Comparison of ENCODE assay signal across 15 mouse cellular contexts in genomic region chr11:109884801-109885200, GRCm38 (mm10). TPM values are rescaled to one million over a fixed set of nuclear protein-coding genes. Genes with fewer than 3 reads are reported as not detected.
A peak's percentile ranks its signal among the peaks of the same experiment; 100 is the strongest.
DNase-seq lines count a peak whose midpoint lies in the region; ATAC-seq and TF ChIP-seq lines count a peak whose summit lies in the region.
"Had no signal": no experiment of that assay in that cellular context is flagged by ENCODE, and none has a peak within 500 bp of the region (broad histone marks: within the 10 kb centered on the region; RNA-seq: fewer than 3 reads in every experiment).

No protein-coding gene starts in this region.

- no peak overlapping the region for H3K9ac ChIP-seq in heart, adult 2 months (ENCODE audit: low read depth, low read length)
- no peak overlapping the region for H3K9ac ChIP-seq in heart, postnatal 0 days (replicated peaks; ENCODE audit: low read depth, low read length)
- H3K9ac ChIP-seq: heart, embryonic 15.5 days; liver, embryonic 15.5 days had no signal

- peak overlapping the region; percentile 60 for H3K27ac ChIP-seq in heart, adult 2 months
- H3K27ac ChIP-seq in heart, embryonic 10.5 days, result no peak overlapping the region
- 0 out of 2 replicates have a peak overlapping the region, but pooled peaks have one; percentile 9 for H3K27ac ChIP-seq in heart, postnatal 0 days (ENCODE audit: low read depth)
- no peak overlapping the region for H3K27ac ChIP-seq in embryonic facial prominence, embryonic 10.5 days (replicated peaks)
- H3K27ac ChIP-seq: forebrain, embryonic 10.5 days; heart, embryonic 15.5 days; liver, embryonic 15.5 days had no signal

- peak; percentile 64 to 82 for DNase-seq in heart, adult 2 months
- DNase-seq in heart, embryonic 10.5 days (ENCODE audit: low spot score), result no peak
- peak; percentile 8 to 17 for DNase-seq in adrenal gland, postnatal 36 days
- no peak for DNase-seq in heart, postnatal 0 days (ENCODE audit: low spot score)
- peak; percentile 86 for DNase-seq in lung, postnatal 10 days
- no peak for DNase-seq in left cerebral cortex, postnatal 36 days (ENCODE audit: low spot score in 2 of 2)
- DNase-seq in embryonic facial prominence, embryonic 10.5 days (ENCODE audit: low spot score), result no peak
- DNase-seq: cerebellum, postnatal 14 days; layer of hippocampus, adult 9-11 months had no signal

- TF ChIP-seq CTCF in heart, adult 2 months (IDR thresholded peaks at IDR 0.05), result no peak
- TF ChIP-seq CTCF in heart, postnatal 0 days (IDR thresholded peaks at IDR 0.05; ENCODE audit: low read depth), result no peak

- no peak for ATAC-seq in heart, postnatal 0 days (ENCODE audit: insufficient read depth, low read depth)
- no peak for ATAC-seq in CD4-positive, CD25-positive, alpha-beta regulatory T cell, adult 4 months

- peaks cover 4% of the 10 kb centered on the region for H3K4me1 ChIP-seq in heart, adult 2 months (ENCODE audit: control insufficient read depth, insufficient read depth, low read length)
- no peaks in the 10 kb centered on the region; the same call in 1 of the 2 replicates for H3K4me1 ChIP-seq in heart, embryonic 10.5 days
- no peaks in the 10 kb centered on the region for H3K4me1 ChIP-seq in heart, postnatal 0 days (ENCODE audit: control insufficient read depth, insufficient read depth)
- no peaks in the 10 kb centered on the region for H3K4me1 ChIP-seq in embryonic facial prominence, embryonic 10.5 days
- H3K4me1 ChIP-seq: forebrain, embryonic 10.5 days; liver, embryonic 15.5 days had no signal

- TF ChIP-seq EP300 in heart, adult 2 months (IDR thresholded peaks at IDR 0.05; ENCODE audit: insufficient read depth, low read depth, low read length), result peak; percentile 80; the same call in 1 of the 2 replicates
- no peak for TF ChIP-seq EP300 in heart, postnatal 0 days (IDR thresholded peaks at IDR 0.05; ENCODE audit: low read depth)

- no peak overlapping the region for H3K4me3 ChIP-seq in heart, adult 2 months
- H3K4me3 ChIP-seq in heart, embryonic 10.5 days, result no peak overlapping the region
- no peak overlapping the region for H3K4me3 ChIP-seq in heart, postnatal 0 days (ENCODE audit: low read depth, low read length)
- H3K4me3 ChIP-seq in embryonic facial prominence, embryonic 10.5 days, result no peak overlapping the region
- H3K4me3 ChIP-seq: forebrain, embryonic 10.5 days; heart, embryonic 15.5 days; liver, embryonic 15.5 days had no signal

- TF ChIP-seq POLR2A in heart, adult 2 months (IDR thresholded peaks at IDR 0.05; ENCODE audit: insufficient read depth, low read depth, low read length), result no peak

- no peak overlapping the region for H3K4me2 ChIP-seq in heart, postnatal 0 days (ENCODE audit: low read depth, low read length)
- H3K4me2 ChIP-seq: heart, embryonic 15.5 days; liver, embryonic 15.5 days had no signal

- H3K27me3 ChIP-seq in heart, adult 2 months (ENCODE audit: control insufficient read depth, insufficient read depth, low read length), result no peaks in the 10 kb centered on the region
- H3K27me3 ChIP-seq in heart, embryonic 10.5 days (ENCODE audit: insufficient read depth, poor library complexity, severe bottlenecking), result no peaks in the 10 kb centered on the region
- H3K27me3 ChIP-seq in heart, postnatal 0 days (ENCODE audit: control insufficient read depth, insufficient read depth, low read length), result no peaks in the 10 kb centered on the region
- no peaks in the 10 kb centered on the region for H3K27me3 ChIP-seq in embryonic facial prominence, embryonic 10.5 days (replicated peaks; ENCODE audit: low read depth, poor library complexity, severe bottlenecking)
- H3K27me3 ChIP-seq: CH12.LX; heart, embryonic 15.5 days; liver, embryonic 15.5 days had no signal

- no peaks in the 10 kb centered on the region for H3K9me3 ChIP-seq in heart, embryonic 10.5 days
- H3K9me3 ChIP-seq in heart, postnatal 0 days (replicated peaks; ENCODE audit: control insufficient read depth, low read length), result no peaks in the 10 kb centered on the region
- no peaks in the 10 kb centered on the region for H3K9me3 ChIP-seq in embryonic facial prominence, embryonic 10.5 days
- H3K9me3 ChIP-seq: forebrain, embryonic 10.5 days; heart, embryonic 15.5 days; liver, embryonic 15.5 days had no signal

- 67% methylated on average over 4 of the region's 4 CpGs for WGBS in heart, adult 2 months
- 56% methylated on average over 4 of the region's 4 CpGs for WGBS in heart, embryonic 10.5 days
- WGBS in heart, postnatal 0 days, result 62% methylated on average over 4 of the region's 4 CpGs
- WGBS in embryonic facial prominence, embryonic 10.5 days, result 81% methylated on average over 4 of the region's 4 CpGs

- no peaks in the 10 kb centered on the region for H3K79me2 ChIP-seq in heart, adult 2 months (replicated peaks; ENCODE audit: control insufficient read depth, insufficient read depth, low read length)

- intact Hi-C loops in heart, adult 2 months (cut with DNase I), result loop anchor here (5.0 kb wide), 1 partner anchor 108 kb away; no protein-coding TSS in a partner anchor
- intact Hi-C loops in left cerebral cortex, postnatal 36 days (cut with DNase I), result no loop called here

- no peaks in the 10 kb centered on the region for H3K36me3 ChIP-seq in heart, adult 2 months (ENCODE audit: control insufficient read depth, insufficient read depth, low read length)
- H3K36me3 ChIP-seq in heart, embryonic 10.5 days, result no peaks in the 10 kb centered on the region
- no peaks in the 10 kb centered on the region for H3K36me3 ChIP-seq in heart, postnatal 0 days (replicated peaks; ENCODE audit: control insufficient read depth, insufficient read depth, low read length)
- no peaks in the 10 kb centered on the region for H3K36me3 ChIP-seq in embryonic facial prominence, embryonic 10.5 days (replicated peaks)
- H3K36me3 ChIP-seq: forebrain, embryonic 10.5 days; heart, embryonic 15.5 days; liver, embryonic 15.5 days had no signal

RNA-seq across cellular contexts. Expression of gene 1700012B07Rik, which starts 57.0 kb away (rescaled TPM):
- total RNA-seq in heart, adult 2 months (2021), result not detected
- not detected in 2 replicates for polyA plus RNA-seq in heart, adult 2 months (2012; rRNA removed)
- not detected in 2 replicates for polyA plus RNA-seq in heart, embryonic 10.5 days (2016; fragmentation: Nextera tagmentation; extraction: Ambion mirVana)
- not detected for total RNA-seq in adrenal gland, postnatal 36 days (2021)
- not detected in 2 replicates for total RNA-seq in heart, postnatal 0 days (2014; rRNA removed; ENCODE audit: low replicate concordance)
- polyA plus RNA-seq in heart, postnatal 0 days (2015; fragmentation: Nextera tagmentation; extraction: Ambion mirVana), result not detected in 2 replicates
- polyA plus RNA-seq in CD4-positive, CD25-positive, alpha-beta regulatory T cell, adult 4 months (2017; shearing (Covaris generic)), result under 1 TPM in 1 of 2 experiments, not detected in 1; 0.94 TPM
- not detected for total RNA-seq in left cerebral cortex, postnatal 36 days (2021)
- not detected in 2 replicates for polyA plus RNA-seq in embryonic facial prominence, embryonic 10.5 days (2016; fragmentation: Nextera tagmentation; extraction: Ambion mirVana)
- total RNA-seq: CH12.LX; monocyte, adult 5-6 weeks had no signal
- polyA plus RNA-seq: forebrain, embryonic 10.5 days; heart, embryonic 15.5 days; liver, embryonic 15.5 days had no signal

Comparison
In these comparisons a context has a peak if more than half of its experiments do, and no peak if none do; other contexts are left out.
1. DNase-seq: peak in heart, adult 2 months (2 of 2), adrenal gland, postnatal 36 days (2 of 2) and lung, postnatal 10 days (single experiment); none in heart, embryonic 10.5 days (single experiment), heart, postnatal 0 days (single experiment), left cerebral cortex, postnatal 36 days (0 of 2) and embryonic facial prominence, embryonic 10.5 days (single experiment).
2. H3K27ac ChIP-seq: peak in heart, adult 2 months (single experiment) and heart, postnatal 0 days (single experiment); none in heart, embryonic 10.5 days (single experiment) and embryonic facial prominence, embryonic 10.5 days (single experiment).